Mouse (Mus musculus) frontal cortex, adult (tissue): Measurements from ENCODE around the gene Olfr1326-ps1.

Source experiments
- ATAC-seq: cut with Nextera tagmentation; 2 replicates; pipeline ENCODE4 v1.9.2; 2017; ENCODE audit warnings: mild to moderate bottlenecking, moderate library complexity, mixed read lengths; ENCODE audit not compliant: low TSS enrichment

Olfr1326-ps1 gene

DNA sequence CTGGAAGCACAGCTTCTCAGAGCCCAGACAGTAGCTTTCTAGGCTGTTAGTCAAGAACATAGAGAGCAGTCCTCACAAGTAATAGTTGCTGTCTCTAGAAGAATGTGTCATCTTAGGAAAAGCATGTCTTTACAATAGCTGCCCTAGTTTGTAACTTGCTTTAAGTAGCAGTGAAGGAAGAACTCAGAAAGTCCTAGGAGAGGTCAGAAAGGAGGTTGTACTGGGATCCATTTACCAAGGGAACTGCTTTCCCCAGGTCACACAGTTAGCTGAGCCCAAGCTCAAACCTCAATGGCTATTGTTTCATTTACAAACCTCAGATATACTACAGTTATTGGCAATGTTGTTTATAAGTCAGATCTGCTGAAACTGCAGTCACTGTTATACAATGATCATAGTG, at the start of gene Olfr1326-ps1:
Gene Olfr1326-ps1 (minus strand): TSS at position 101 of the 400 bp plus-strand sequence.
- no peak for ATAC-seq

DNA sequence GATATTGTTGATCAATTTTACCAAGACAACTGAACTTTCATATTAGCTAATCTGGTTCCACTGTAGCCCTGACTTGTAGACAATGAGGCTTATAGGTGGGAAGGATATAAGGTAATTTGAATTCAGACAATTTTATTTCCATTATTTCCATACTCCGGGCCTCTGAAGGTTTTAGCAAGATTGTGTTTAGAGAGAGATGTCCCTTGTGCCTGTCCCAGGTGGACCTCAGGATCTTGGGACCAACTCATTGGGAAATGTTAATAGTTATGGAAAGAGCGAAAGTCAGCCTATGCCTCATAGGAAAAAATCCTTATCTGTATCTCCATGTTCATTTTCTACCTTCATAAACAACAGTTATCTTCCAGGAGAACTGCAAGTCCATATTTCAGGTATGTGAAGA, 17.7 kb upstream of the Olfr1326-ps1 start, which contains the start of gene Olfr1325:
Gene Olfr1325 (plus strand): TSS at position 301 of the 400 bp plus-strand sequence.
- ATAC-seq: no peak
